Mouse (Mus musculus): Measurements from ENCODE around the gene Cckar. TPM values are rescaled to one million over a fixed set of nuclear protein-coding genes. Genes with fewer than 3 reads are reported as not detected.

The Cckar gene
- total and polyA plus RNA-seq, 3 experiments = not detected

DNA sequence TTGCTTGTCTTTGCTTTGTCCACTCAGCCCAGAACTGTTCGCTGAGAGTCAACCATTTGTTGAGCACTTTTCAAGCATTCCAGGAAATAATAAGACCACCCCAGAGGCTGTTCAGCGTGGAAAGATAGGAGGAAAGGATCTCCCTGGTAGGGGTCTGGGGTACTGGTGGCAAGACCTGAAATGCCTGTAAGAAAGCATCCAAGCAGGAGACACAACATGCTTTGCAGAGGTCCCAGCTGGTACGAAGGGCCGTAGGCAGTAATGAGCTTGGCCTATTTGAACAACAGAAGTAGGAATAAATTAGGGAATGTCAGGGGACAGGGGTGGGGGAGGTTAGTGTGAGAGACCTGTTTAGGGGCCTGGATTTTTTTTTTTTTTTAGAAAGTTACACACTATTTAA, 686 bp upstream of the Cckar start:
- Histone ChIP-seq H3K27me3 (replicated peaks) (no peaks in the 10 kb centered on the region), H3K4me2 (ENCODE audit: insufficient read depth, low read depth, poor library complexity, severe bottlenecking) (no peak overlapping the region), H3K79me2 (replicated peaks; ENCODE audit: control insufficient read depth, extremely low read depth, insufficient read depth, poor library complexity, severe bottlenecking) (no peaks in the 10 kb centered on the region), H3K4me3 (replicated peaks in 1 of 3; ENCODE audit: low read depth in 2 of 3, low read length in 2 of 3, poor library complexity in 1 of 3) (no peak overlapping the region), H3K4me1 (ENCODE audit: control insufficient read depth in 1 of 2, insufficient read depth in 2 of 2) (peaks cover 6 to 12% of the 10 kb centered on the region in 2 experiments), H3K9ac (ENCODE audit: insufficient read depth, low read depth) (no peak overlapping the region), H3K36me3 (replicated peaks in 1 of 2; ENCODE audit: control insufficient read depth in 1 of 2, insufficient read depth in 1 of 2, low read length in 1 of 2) (no peaks in the 10 kb centered on the region), H3K9me3 (replicated peaks; ENCODE audit: low read length) (no peaks in the 10 kb centered on the region), H3K27ac (ENCODE audit: insufficient read depth, low read depth) (no peak overlapping the region)
- no peak for DNase-seq (ENCODE audit: extremely low read depth)
- TF ChIP-seq RCOR1 (conservative IDR thresholded peaks at IDR 0.05; ENCODE audit: low read depth, low read length) = no peak
- TF ChIP-seq MAZ (IDR thresholded peaks at IDR 0.05; ENCODE audit: low read depth, low read length) = no peak
- TF ChIP-seq USF1 (IDR thresholded peaks at IDR 0.05; ENCODE audit: low read depth, low read length) = no peak
- no peak for TF ChIP-seq ZKSCAN1 (IDR thresholded peaks at IDR 0.05; ENCODE audit: borderline replicate concordance, low read depth, low read length)
- no peak for TF ChIP-seq E2F4 (IDR thresholded peaks at IDR 0.05; ENCODE audit: insufficient replicate concordance, low read depth, low read length)
- in situ Hi-C loops (cut with MboI; ENCODE audit: low pct_ligation_motif_present, low pct_unique_long_range_greater_than_20kb, low sequenced_read_pairs) = no loop called here
- dilution Hi-C loops (cut with MboI; ENCODE audit: extremely low pct_ligation_motif_present, extremely low pct_unique_long_range_greater_than_20kb, low sequenced_read_pairs) = no loop called here

DNA sequence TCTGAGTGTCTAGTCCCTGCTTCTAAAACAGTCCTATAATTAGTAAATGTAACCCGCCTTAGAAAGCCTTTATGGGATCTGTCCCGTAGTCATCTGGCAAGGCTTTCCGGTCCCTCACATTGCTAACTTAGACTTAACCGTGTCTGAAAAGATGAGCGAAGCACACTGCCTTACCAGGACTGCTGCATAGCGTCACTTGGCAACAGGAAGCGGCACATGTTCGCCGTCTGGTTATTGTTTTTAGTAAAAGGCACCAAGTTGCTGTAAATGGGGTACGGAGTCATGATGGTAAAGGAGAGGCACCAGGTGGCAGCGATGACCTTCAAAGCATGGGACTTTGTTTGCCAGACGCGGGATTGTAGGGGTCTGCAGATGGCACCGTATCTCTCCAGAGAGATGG, 4.8 kb downstream of the Cckar start:
- in situ Hi-C loops (cut with MboI; ENCODE audit: low pct_ligation_motif_present, low pct_unique_long_range_greater_than_20kb, low sequenced_read_pairs) = no loop called here
- Histone ChIP-seq H3K9me3 (replicated peaks; ENCODE audit: low read length) (no peaks in the 10 kb centered on the region), H3K4me3 (replicated peaks in 1 of 3; ENCODE audit: low read depth in 2 of 3, low read length in 2 of 3, poor library complexity in 1 of 3) (no peak overlapping the region), H3K9ac (ENCODE audit: insufficient read depth, low read depth) (no peak overlapping the region), H3K27ac (ENCODE audit: insufficient read depth, low read depth) (no peak overlapping the region), H3K36me3 (replicated peaks in 1 of 2; ENCODE audit: control insufficient read depth in 1 of 2, insufficient read depth in 1 of 2, low read length in 1 of 2) (no peaks in the 10 kb centered on the region), H3K4me2 (ENCODE audit: insufficient read depth, low read depth, poor library complexity, severe bottlenecking) (no peak overlapping the region), H3K27me3 (replicated peaks) (no peaks in the 10 kb centered on the region), H3K4me1 (ENCODE audit: control insufficient read depth in 1 of 2, insufficient read depth in 2 of 2) (peaks cover 6 to 12% of the 10 kb centered on the region in 2 experiments), H3K79me2 (replicated peaks; ENCODE audit: control insufficient read depth, extremely low read depth, insufficient read depth, poor library complexity, severe bottlenecking) (no peaks in the 10 kb centered on the region)
- no peak for DNase-seq (ENCODE audit: extremely low read depth)
- no peak for TF ChIP-seq ZKSCAN1 (IDR thresholded peaks at IDR 0.05; ENCODE audit: borderline replicate concordance, low read depth, low read length)
- TF ChIP-seq MXI1 (IDR thresholded peaks at IDR 0.05; ENCODE audit: low read depth, low read length) = no peak
- no peak for TF ChIP-seq TBP (conservative IDR thresholded peaks at IDR 0.05; ENCODE audit: low read depth, low read length)
- no peak for TF ChIP-seq TCF12 (IDR thresholded peaks at IDR 0.05; ENCODE audit: low read depth, low read length)
- no peak for TF ChIP-seq RCOR1 (conservative IDR thresholded peaks at IDR 0.05; ENCODE audit: low read depth, low read length)
- TF ChIP-seq IRF4 (IDR thresholded peaks at IDR 0.05; ENCODE audit: low read depth, low read length) = no peak
- TF ChIP-seq USF1 (IDR thresholded peaks at IDR 0.05; ENCODE audit: low read depth, low read length) = no peak
- no peak for TF ChIP-seq MEF2A (IDR thresholded peaks at IDR 0.05; ENCODE audit: borderline replicate concordance, low read depth, low read length)
- TF ChIP-seq ZMIZ1 (IDR thresholded peaks at IDR 0.05; ENCODE audit: low read depth, low read length) = no peak
- TF ChIP-seq POLR2AphosphoS2 (IDR thresholded peaks at IDR 0.05; ENCODE audit: low read depth, low read length) = no peak
- TF ChIP-seq CHD1 (IDR thresholded peaks at IDR 0.05; ENCODE audit: low read depth, low read length) = no peak
- TF ChIP-seq SIN3A (IDR thresholded peaks at IDR 0.05; ENCODE audit: low read length) = no peak
- no peak for TF ChIP-seq JUN (IDR thresholded peaks at IDR 0.05; ENCODE audit: insufficient read depth, low read depth, low read length)
- no peak for TF ChIP-seq ZNF384 (IDR thresholded peaks at IDR 0.05; ENCODE audit: low read depth, low read length)
- TF ChIP-seq RAD21 (IDR thresholded peaks at IDR 0.05; ENCODE audit: low read depth, low read length) = no peak; the same call in 1 of the 2 replicates
- TF ChIP-seq MAZ (IDR thresholded peaks at IDR 0.05; ENCODE audit: low read depth, low read length) = no peak
- no peak for TF ChIP-seq PAX5 (IDR thresholded peaks at IDR 0.05; ENCODE audit: low read length)
- no peak for TF ChIP-seq HCFC1 (IDR thresholded peaks at IDR 0.05; ENCODE audit: low read depth, low read length)
- dilution Hi-C loops (cut with MboI; ENCODE audit: extremely low pct_ligation_motif_present, extremely low pct_unique_long_range_greater_than_20kb, low sequenced_read_pairs) = no loop called here
